Mouse (Mus musculus) testis, postnatal 14 days (tissue): ENCODE measurements at regions not wholly inside any gene's neighbourhood (a gene's known extent, or its start where the extent isn't known, plus 50 kb on each side); places are given as distances from the start of the nearest gene placed in this dataset.

ENCODE experiments used
- DNase-seq: peaks from one replicate; pipeline ENCODE4 v3.0.0; 2021; ENCODE audit warnings: low spot score

DNA sequence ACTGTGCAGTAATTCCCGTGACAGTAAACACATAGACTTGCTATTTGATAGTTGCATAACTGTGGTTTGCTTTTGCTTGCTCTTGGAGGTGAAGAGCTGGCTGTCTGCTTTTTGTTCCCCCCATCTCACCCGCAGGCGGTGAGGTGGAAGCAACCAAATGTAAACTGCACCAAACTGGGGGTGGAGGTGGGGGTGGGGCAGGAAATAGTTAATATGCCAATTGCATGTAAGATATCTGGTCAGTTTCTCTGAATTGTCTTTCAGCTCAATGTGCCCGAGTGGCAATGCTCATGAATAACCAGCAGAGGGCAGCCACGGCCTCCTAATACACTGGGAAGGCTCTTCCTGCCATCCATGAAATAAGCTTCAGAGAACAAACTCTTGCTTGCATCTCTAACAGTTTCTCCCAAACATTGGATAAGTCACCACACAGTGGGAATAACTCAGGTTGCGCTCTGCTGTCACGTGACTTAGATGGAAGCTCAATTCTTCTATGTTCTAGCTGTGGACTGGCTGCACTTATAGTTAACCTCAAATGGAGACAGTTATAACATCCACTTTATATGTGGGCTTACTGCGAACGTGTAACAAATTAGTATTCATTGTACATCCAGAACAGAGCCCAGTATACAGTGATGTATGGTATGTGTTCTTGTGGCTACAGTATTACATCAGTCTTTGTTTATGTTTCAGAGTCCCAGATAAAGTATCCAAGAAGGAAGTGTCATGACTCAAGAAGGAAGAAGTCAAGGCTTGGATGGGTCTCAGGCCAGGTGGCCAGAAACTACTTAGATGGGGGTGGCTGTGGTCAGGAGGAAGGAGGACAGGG, 62.0 kb upstream of the Egflam start:
- peak; percentile 18 for DNase-seq

DNA sequence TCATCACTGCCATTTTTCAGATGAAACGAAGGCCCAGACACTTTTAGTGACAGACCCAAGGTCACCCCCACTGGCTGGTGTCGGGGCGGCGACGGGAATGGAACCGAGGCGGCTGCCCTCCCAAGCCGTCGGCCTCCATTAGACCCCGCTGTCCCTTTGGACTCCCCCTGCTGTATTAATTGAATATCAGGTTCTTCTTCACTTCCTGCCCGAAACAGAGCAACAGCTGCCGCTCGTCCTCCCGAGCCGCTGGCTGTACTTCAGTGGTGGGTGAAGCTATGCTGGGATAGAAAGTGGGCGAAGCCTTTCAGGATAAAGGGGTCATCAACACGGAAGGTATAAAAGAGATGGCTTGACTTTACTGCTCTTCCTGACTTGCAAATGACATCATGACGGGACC, 64.4 kb upstream of the Egflam start:
- DNase-seq = no peak

DNA sequence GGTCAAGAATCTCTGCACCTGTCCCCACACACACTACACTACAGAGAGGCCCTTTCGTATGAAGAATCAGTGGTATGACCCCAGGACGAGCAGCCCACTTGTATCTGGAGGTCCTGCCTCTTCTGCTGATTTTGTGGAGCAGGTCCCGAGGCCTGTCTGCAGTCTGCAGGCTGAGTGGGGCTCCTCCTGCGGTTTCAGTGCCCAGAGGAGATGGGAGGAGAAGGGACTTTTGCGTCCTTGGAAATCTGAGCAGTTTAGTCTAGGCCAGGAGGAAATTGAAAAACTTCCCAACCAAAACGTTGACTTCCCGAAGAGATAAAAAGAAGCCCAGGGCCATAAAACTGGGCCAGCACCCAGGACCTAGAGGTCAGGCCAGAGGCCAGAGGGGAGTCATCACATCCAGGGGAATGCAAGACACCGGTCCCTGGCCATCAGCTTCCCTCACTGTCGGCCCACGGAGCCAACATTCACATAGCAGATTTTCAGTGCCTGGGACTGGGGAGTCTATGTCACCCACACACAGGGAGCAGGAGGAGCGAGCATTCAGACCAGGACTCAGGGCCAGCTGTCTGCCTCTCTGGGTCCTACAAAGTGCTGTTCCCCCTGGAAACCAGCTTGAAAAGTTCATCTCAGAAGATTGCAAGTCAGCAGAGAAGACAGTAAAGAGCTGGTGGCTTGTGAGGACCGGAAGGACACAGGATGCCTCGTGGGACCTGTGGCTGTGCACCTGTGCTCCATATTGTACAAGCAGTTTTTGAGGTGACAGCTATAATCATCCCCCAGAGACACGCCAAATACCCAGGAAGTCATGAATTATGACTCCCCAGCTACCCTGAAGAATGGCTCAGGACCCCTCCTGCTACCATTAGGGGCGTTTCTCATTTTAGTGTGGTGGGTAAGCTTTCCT, 65.5 kb upstream of the Egflam start:
- no peak for DNase-seq

DNA sequence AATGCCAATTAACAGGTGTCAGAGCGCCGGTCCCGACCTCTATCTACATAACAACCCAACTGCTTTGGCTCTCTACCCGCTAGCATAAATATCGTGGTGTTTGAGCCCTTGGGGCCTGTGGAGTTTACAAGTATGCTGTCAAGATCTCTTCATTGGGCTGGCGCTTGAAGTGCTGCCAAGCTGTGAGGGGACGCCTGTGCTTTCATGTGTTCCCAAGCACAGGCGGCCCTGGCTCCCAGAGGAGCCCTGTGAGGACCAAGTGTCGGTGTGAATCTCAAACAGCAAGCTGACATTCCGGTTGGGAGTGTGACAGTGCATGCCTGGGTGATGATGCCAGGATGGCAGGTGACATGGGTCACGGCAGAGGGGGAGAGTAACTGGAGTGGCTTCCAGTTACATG, 82.0 kb upstream of the Egflam start:
- DNase-seq = no peak

DNA sequence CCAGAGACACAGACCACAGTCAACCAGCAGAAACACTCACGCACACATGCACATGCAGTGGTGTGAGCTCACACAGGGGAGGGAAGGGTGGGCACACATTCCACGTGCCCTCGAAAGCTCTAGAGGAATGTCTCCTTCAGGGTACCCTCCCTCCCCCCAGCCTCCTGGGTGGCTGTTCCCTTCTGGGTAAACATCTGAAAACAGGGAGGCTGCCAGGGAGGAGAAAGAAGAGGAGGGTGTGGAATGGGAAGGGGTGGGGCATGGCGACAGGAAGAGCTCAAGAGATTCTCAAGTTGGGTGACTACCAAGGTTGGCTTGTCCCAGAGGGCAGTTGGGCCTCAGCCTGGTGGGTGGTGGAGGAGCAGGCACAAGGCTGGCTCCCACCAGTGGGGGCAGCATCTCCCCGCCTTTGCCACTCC, 82.6 kb upstream of the Egflam start:
- no peak for DNase-seq

DNA sequence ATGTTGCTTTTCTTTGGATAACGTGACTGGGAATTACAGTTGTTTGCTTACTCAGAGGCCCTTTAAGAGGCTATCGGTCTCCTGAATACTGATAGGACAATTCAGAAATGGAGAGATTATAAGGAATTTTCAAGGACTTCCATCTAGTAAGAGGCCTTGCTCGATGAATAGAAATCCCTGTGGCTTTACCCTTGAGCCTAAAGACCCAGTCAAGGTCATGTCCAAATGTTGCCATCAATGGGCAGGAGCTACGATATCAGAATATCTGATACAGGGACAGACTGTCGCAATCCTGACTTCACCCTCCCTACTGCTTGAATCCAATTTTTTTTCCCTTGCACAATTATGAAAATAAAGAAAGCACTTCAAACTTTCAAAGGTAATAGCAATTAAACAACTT, 85.5 kb upstream of the Egflam start:
- peak; percentile 63 for DNase-seq

DNA sequence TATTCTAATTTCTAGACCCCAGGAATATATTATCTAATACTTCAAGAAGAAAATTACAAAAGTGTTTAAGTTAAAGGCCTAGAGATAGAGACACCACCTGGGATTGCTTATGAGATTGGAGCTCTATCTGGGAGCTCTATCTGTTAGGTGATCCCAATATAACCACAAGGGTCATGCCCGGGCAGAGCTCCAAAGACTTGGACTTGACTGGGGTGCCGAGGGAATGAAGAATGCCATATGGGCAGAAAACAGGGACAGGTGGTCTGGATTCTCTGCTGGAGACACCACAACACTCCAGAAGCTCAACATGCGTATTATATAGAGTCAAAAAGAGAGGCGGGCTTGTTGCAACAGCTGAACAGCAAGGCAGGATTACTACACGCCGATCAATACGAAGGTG, 92.9 kb upstream of the Egflam start:
- no peak for DNase-seq

DNA sequence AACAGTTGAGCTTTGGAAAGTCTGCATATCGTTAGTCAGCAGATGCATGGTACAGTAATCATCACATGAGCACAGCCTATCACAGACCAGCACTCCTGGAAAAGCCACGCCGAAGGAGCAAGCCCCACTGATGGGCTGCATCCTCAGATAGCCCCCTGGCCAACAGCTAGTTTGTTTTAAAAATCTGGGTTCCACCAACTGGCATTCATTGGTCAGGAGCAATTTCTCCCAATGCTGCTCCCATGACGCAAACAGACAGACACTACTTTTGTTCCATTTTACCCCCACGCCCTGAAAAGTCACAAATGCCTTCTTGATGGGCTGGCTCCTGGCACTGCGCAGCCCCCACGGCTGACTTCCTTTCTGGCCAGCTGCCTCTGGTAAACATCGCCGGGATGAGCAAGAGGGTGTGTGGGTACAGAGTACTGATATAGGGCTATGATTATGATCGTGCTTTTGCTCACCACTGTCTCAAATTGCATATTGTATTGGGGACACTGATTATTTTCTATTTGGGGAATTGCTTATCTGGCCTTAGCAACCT, 95.0 kb upstream of the Egflam start:
- peak; percentile 36 for DNase-seq

DNA sequence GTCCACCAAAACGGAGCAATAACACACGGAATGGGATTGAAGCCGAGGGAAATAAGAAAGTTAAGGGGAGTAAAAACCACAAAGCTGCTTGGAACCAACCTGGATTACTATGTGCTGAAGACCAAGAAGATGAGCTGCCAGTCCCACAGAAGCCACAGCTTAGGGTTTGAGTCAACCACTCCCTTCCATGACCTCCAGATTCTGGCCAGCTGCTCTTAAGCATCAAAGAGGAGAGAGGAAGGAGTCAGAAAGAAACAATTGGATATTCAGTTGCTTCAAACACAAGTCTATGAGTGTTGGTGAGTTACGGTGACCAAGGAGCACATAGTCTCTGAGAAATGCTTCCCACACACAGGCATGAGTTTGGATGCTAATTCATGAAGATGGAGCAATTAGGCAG, 99.7 kb upstream of the Egflam start:
- DNase-seq = no peak

DNA sequence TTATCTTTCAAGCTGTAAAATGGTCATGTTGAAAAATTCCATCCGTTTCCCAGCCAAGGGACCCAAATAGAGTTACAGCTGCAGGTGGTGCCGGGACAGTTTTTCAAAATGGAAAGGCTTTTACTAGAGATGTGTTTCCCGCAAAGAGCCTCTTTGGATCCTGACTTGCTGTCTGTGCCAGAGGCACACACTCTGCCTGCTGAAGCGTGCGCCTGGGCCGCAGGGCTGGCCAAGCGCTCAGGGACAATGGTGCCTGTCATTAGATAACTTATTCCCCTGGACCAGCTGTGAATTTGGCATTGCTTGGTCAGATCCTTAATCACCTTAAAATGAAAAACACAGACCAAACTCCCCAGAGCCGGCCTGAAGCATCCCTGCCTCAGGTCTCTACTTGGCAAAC, 110.3 kb upstream of the Egflam start:
- no peak for DNase-seq

DNA sequence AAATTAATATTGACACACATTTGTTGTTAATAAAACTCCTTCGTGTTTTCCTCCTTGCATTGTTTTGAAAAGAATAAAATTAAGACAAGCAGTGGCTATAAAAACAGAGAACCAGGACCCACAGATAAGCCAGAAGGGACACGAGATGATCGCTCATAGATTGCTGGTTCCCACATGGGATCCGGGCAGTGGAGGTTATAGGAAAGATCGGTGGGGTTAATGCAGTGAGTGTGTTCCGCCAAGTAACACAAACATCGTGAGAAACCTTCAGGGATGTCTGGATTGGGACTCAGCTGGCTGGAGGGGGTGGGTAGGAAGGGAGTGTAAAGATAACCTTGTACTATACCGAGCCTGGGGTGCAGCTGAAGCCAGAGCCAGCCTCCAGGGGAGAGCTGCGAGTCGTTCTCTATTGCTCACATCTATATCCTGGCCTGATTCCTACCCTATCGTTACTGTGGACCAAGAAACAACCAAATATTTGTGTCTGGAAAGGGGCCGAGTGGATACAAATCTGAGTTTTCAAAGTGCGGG, 116.6 kb upstream of the Egflam start:
- DNase-seq = no peak

DNA sequence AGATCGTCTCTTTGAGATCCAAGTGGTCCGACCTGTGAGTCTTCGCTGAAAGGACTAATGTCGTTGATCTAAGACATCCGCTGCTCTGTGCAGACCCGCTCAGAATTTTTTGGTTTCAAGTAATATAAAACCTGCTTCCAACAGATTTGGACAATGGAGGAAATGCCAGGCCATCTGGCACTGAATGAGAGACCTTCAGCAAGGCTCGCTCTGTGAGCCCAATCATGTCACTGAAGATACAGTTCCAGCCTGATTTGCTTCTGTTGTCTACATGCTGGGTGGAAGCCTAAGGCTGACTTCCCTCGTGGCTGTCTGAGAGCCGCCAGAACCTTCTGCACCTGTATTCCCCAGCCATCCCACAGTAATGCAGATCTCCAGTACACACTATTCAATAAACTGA, 123.4 kb upstream of the Egflam start:
- DNase-seq = no peak

DNA sequence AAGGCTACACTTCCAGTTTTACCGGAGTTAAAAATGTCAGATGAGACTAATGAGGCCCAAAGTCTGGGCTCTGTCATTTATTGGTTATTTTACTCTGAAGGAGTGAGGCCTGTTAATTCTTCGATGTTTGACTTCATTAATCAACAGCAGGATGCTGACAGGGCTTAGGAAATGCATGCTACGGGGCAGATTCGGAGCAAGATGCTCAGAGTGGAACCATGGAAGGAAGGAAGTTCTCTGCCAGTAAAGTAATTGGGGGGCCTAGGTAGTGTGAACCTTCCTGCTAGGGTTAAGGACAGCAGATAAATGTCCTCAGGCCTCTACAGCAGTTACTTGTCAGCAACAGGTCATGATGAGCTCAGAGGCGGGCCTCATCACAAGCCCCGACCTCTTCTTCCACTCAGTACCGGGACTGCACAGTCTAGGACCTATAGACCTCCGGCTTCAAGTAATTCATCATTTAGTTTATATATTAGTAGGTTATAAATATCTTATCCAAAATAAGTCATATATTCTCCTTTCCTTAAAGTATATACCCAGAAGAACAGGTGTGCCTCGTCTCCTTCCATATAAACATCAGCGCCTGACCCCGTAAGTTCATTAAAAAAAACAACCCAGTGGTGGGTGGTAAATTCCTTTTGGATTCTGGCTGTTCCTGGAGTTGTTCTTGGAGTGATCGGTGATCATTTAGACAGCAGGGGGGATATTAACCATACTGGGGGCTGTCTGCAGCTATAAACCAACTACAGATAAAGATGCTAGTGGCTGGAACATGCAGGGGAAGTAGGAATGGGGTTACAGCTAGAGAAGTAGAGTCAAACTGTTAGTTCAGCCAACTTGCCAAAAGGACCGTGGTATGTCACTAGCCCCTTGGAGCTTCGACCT, 124.9 kb upstream of the Egflam start:
- no peak for DNase-seq

DNA sequence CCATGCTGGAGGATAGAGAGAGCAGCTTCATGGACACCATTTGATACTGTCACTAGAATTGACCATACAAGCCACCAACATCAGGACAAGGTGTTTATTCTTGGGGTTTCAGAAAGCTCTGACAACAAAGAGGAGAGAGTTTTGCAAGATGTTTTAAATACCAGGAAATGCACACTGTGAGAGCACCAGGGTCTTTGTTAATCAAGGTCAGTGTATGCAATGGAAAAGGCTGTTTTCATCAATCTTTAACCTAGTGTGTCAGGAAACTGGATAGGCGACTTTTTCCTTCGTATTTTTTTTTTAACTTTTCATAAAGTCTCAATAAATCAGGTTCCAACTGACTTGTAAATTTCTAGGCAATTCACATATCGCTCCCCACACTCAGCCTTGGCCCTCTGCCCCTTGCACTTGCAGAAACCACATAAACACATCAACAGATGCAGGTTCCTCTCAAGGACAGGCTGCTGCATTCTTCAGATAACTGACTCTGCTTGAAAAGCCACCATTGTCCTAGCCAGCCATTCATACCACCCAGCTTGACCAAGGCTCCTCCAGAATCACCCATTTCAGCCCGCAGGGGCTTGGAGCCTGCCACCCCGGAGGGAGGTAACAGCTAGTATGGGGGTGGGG, 132.9 kb upstream of the Egflam start:
- peak; percentile 46 for DNase-seq

DNA sequence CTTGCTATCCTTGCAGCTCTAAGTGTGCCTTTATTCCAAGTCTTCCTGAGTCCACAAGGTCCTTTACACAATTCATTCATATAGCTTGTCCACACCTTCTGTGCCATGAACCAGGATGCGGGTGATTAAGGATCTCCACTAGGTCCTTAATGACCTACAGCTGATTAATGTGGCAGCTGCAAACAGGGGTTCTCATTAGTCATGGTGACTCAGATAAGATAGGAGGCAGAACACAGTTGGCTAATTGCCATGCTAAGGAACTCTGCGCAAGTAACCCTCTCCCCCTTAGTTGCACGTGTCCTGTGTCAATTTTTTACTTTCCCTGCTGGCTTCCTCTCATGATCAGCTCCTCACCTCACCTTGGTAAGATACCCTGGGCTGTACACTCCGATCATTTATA, 139.7 kb upstream of the Egflam start:
- no peak for DNase-seq

DNA sequence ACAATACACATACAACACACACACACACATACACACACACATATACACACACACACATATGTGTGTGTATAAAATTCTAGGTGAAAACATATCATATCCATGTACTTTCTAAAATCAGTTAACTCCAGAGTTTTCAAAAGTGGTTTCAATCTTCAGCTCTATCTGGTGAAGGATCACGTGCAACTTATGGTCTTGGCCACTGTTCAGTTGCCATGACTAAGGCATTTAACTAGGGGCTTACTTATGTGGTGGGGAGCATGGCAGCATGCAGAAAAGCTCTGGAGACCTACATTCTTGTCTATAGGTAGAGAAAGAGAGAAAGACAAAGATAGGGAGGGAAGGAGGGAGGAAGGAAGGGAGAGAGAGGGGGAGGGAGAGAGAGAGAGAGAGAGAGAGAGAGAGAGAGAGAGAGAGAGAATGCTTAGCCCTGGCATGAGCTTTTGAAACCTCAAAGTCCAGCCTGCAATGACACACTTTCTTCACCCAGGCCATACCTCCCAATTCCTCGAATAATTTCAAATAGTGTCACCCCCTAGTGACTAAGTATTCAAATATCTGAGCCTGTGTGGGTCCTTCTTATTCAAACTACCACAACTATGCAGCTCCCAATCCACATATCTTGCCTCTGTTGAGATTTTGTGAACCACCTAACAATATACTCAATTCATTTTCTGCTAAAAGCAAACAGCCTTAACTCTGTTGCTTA, 155.1 kb upstream of the Egflam start:
- no peak for DNase-seq

DNA sequence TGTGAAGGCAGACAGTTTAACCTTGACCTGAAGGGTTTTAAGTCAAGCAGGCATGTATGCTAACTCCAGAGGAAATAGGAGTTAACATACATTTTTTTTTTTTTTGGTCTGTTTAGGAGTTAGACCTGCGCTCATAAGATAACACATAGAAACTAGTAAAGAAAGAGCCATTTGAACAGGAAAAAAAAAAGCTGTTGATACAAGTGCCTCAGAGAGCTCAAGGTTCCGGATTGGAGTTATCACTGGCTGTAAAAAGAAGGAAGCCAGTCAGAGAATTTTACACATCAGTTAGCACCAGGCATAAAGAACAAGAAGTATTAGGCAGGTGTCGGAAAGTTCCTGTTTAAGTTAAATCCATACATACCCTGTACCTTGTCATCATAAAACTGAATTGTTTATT, 156.2 kb upstream of the Egflam start:
- DNase-seq = no peak

DNA sequence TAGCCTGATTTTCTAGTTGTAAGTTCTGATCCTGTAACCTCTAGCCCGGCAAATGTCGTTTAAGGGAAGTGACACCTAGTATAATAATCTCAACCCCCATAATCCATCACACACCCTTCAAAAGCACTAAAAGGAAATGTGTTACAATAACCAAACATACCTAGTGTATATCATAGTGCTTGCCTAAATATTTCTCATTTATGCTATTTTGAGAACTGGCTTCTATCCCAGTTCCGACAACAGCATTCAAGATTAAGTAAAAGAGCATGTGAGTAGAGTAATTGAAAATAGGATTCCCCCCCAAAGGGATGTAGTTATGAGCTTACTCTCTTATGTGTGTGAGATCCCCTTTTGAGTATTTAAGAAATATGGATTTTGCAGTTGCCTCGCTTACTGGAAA, 165.1 kb upstream of the Egflam start:
- no peak for DNase-seq

DNA sequence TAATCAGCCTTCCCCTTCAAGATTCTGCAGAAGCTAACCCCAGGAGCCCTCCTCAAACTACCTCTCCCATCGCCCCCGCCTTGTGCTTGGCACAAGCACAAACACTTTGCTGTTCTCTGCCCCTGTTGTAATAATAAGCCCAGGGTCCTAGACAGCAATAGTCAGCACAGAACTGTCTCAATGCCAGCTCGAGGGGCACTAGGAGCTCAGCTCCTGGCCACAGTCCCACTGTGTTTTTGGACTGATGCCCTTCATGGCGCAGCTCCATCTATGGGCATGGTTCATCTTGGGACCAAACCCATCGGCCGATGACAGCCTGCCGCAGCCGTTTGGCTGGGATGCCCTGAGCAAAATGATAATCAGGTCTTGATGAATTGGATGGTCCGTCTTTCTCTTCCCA, 165.5 kb upstream of the Egflam start:
- no peak for DNase-seq

DNA sequence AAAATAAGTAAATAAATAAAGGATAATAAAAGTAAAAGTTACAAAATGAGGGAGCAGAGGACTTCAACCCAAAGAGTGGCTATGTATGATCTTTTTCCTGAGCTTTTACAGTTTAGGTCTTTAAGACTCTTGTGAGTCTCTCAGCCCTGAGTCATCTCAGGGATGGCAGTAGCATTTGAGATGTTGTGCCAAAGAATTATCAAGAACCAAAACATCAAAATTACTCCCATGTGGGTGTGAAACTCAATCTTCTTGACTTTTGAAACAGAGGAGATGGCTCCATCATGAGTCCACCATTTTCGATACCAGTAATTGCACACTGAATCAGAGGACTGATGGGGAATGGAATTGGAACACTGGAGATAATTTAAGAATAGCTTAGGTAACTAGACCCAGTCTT, 174.0 kb upstream of the Egflam start:
- no peak for DNase-seq

DNA sequence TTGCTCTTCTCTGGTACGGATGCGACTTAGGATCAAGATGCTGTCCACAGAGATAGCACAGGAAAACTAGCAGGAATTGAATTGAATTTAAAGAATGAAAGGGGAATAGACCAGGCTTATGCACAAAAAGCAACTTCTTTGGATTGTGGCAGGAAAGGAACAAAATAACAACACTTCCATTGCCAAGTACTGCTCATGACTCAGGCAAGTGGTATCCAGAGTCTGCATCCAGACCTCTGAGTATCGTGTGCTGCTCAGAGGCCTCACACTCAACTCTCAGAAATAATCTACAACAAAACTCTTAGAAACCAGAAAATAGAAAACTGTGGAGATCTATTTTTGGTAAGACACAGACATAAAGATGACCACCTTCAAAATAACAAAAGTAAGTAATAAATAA, 176.1 kb upstream of the Egflam start:
- no peak for DNase-seq
